ENCODE assay signal across 16 mouse cellular contexts in the genomic region with DNA sequence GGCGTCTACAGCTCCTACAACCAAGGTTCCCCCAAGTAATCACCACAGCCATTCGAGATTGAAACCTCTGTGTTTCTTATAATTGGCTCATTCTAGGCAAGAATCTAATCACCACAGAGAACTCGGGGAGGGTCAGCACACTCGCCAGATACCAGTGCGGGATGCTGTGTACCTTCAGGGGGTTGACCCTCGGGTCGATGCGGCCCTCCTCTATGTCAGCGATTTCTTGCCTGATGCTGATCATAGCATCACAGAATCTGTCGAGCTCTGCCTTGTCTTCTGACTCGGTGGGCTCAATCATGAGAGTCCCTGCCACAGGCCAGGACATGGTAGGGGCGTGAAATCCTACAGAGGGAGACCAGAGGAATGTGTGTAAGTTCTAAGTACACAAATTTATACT.
"Had no signal": no experiment of that assay in that cellular context is flagged by ENCODE, and none has a peak within 500 bp of the region (broad histone marks: within the 10 kb centered on the region; RNA-seq: fewer than 3 reads in every experiment).

No protein-coding gene starts in this region.

- H3K27ac ChIP-seq: neural tube, embryonic 13.5 days; neural tube, embryonic 15.5 days; stomach, embryonic 15.5 days; stomach, postnatal 0 days had no signal

- H3K4me3 ChIP-seq: neural tube, embryonic 13.5 days; neural tube, embryonic 15.5 days; stomach, embryonic 15.5 days had no signal

- H3K9me3 ChIP-seq: neural tube, embryonic 15.5 days; stomach, embryonic 15.5 days had no signal

- H3K4me1 ChIP-seq: stomach, embryonic 15.5 days had no signal

- H3K27me3 ChIP-seq: neural tube, embryonic 13.5 days; neural tube, embryonic 15.5 days; stomach, embryonic 15.5 days had no signal

- H3K4me2 ChIP-seq: neural tube, embryonic 13.5 days; neural tube, embryonic 15.5 days; stomach, embryonic 15.5 days had no signal

- DNase-seq: retina, postnatal 1 day; right cerebral cortex, adult 18-20 months; right cerebral cortex, postnatal 14 days; right cerebral cortex, postnatal 25 days; right cerebral cortex, postnatal 4 days; spleen, adult 18-20 months; thymus, adult 18-20 months; thymus, adult 2 months; thymus, postnatal 14 days; thymus, postnatal 25 days; thymus, postnatal 36 days; thymus, postnatal 4 days had no signal
